Mouse (Mus musculus) intestine, postnatal 0 days (tissue): ENCODE results near the gene Poc1a. TPM values are rescaled to one million over a fixed set of nuclear protein-coding genes. Genes with fewer than 3 reads are reported as not detected.

Experiments used
- ATAC-seq: fragments of 200-750 bp; cut with Nextera tagmentation; 2 replicates; pipeline ENCODE4 v1.8.0; 2017; ENCODE audit warnings: mild to moderate bottlenecking, moderate TSS enrichment, moderate library complexity
- H3K27ac ChIP-seq: fragments of 300-500 bp; sonication (generic); 2 replicates; pipeline ENCODE4 v1.5.1; 2014; ENCODE audit warnings: mild to moderate bottlenecking, low read depth, low read length, moderate library complexity
- H3K27me3 ChIP-seq: fragments of 300-500 bp; sonication (generic); replicated peaks from 2 replicates; pipeline ENCODE4 v1.6.1; 2014; ENCODE audit warnings: low read length, mixed read lengths; ENCODE audit not compliant: control insufficient read depth, insufficient read depth
- H3K36me3 ChIP-seq: fragments of 300-500 bp; sonication (generic); 2 replicates; pipeline ENCODE4 v1.6.1; 2014; ENCODE audit warnings: mild to moderate bottlenecking, moderate library complexity; ENCODE audit not compliant: control insufficient read depth, insufficient read depth
- H3K4me1 ChIP-seq: fragments of 300-500 bp; sonication (generic); replicated peaks from 2 replicates; pipeline ENCODE4 v1.6.1; 2014; ENCODE audit warnings: antibody characterized with exemption, low read length, mixed read lengths; ENCODE audit not compliant: control insufficient read depth, insufficient read depth
- H3K4me2 ChIP-seq: fragments of 300-500 bp; sonication (generic); replicated peaks from 2 replicates; pipeline ENCODE4 v1.6.1; 2014; ENCODE audit warnings: low read depth, mild to moderate bottlenecking, moderate library complexity
- H3K4me3 ChIP-seq: fragments of 300-500 bp; sonication (generic); 2 replicates; pipeline ENCODE4 v1.5.1; 2014; ENCODE audit warnings: low read depth, low read length
- H3K9ac ChIP-seq: fragments of 300-500 bp; sonication (generic); 2 replicates; pipeline ENCODE4 v1.6.1; 2014; ENCODE audit warnings: mild to moderate bottlenecking, low read depth, low read length
- H3K9me3 ChIP-seq: fragments of 300-500 bp; sonication (generic); 2 replicates; pipeline ENCODE4 v1.6.1; 2016; ENCODE audit warnings: mixed run types; ENCODE audit not compliant: control insufficient read depth
- CTCF ChIP-seq: sonication (generic); IDR thresholded peaks from 2 replicates; pipeline ENCODE4 v1.5.1; 2016; ENCODE audit warnings: low read depth, mild to moderate bottlenecking, control low read depth, antibody characterized with exemption, moderate library complexity
- WGBS: fragments of 180-500 bp; shearing (Covaris S2); extraction: QIAGEN DNeasy Blood & Tissue Kit; methylation state at CpG from one replicate; pipeline ENCODE4 v1.1.7; 2014; 5-methylcytosine and 5-hydroxymethylcytosine counted together
- polyA plus RNA-seq: library from polyadenylated mRNA; unstranded; fragments of >200 nt; fragmentation: Nextera tagmentation; extraction: Ambion mirVana; gene quantifications from 2 replicates; pipeline ENCODE4 v1.2.1, GENCODE M21; 2015

Gene Poc1a
- polyA plus RNA-seq, 1 experiment from 2014 or later: 11.5 TPM

DNA sequence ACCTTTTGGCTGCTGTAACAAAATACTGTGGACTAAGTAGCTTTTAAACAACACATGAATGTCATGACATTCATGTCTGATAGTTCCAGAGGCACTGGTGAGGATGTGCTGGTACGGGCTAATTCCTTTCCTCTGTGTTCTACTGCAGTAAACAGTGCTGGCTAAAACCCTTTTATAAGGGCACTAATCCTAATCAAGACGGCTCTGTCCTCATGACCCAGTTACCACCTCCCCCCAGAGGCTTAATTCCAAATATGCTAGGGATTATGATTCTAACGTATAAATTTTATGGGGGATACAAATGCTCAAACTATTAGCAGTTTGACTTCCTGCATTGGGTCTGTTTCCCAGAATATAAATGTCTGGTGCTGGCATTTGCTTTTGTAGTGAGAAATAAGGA, 33.3 kb downstream of the Poc1a start:
- no peak overlapping the region for H3K4me3 ChIP-seq
- H3K36me3 ChIP-seq: no peaks in the 10 kb centered on the region
- no peak overlapping the region for H3K4me2 ChIP-seq
- no peaks in the 10 kb centered on the region for H3K4me1 ChIP-seq
- no peaks in the 10 kb centered on the region for H3K27me3 ChIP-seq
- no peak for TF ChIP-seq CTCF
- 69% methylated on average over 3 of the region's 3 CpGs for WGBS
- ATAC-seq: no peak
- no peak overlapping the region for H3K9ac ChIP-seq
- no peak overlapping the region for H3K27ac ChIP-seq
- no peaks in the 10 kb centered on the region for H3K9me3 ChIP-seq

DNA sequence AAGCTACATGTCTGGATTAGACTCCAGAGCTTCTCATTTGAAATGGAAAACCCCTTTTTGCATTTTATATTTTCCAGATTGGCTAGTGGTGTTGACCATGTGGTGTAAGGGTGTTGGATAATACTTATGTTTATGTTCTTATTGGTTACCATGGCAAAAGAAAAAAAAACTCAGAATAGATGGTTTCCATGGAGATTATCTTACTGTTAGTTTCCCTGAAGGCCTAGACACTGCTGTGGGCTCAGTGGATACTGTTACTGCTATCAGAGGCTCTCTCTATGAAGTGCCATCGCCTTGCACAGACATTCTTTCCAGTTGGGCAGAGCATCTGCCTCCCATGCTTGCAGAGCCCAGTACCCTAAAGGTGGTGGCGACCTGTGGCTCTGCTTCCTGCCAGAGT, 37.2 kb downstream of the Poc1a start:
- no peaks in the 10 kb centered on the region for H3K36me3 ChIP-seq
- H3K27me3 ChIP-seq: no peaks in the 10 kb centered on the region
- H3K4me1 ChIP-seq: no peaks in the 10 kb centered on the region
- no peak overlapping the region for H3K4me2 ChIP-seq
- H3K4me3 ChIP-seq: no peak overlapping the region
- ATAC-seq: no peak
- TF ChIP-seq CTCF: no peak
- WGBS: 55% methylated on average over 2 of the region's 2 CpGs
- no peaks in the 10 kb centered on the region for H3K9me3 ChIP-seq
- H3K9ac ChIP-seq: no peak overlapping the region
- H3K27ac ChIP-seq: no peak overlapping the region

DNA sequence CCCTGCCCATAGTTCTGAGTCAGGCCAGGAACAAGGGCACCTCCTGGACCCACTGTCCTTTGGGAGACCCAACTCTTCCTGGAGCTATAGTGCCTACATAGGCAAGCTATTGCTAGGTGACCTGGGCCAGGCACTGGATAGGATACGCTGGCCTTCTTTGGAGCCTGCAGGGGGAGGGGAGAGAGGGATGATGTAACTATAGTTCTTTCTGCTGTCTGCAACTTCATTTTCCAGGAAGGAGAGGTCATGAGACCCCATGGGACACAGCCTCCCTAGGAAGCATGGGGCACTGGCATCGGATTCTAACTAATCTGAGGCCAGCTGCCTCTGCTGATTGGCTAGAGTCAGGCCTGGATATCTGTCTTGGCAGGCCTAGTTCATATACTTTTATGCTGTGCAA, 38.2 kb downstream of the Poc1a start:
- no peak overlapping the region for H3K27ac ChIP-seq
- no peak for ATAC-seq
- WGBS: 68% methylated on average over 2 of the region's 2 CpGs

DNA sequence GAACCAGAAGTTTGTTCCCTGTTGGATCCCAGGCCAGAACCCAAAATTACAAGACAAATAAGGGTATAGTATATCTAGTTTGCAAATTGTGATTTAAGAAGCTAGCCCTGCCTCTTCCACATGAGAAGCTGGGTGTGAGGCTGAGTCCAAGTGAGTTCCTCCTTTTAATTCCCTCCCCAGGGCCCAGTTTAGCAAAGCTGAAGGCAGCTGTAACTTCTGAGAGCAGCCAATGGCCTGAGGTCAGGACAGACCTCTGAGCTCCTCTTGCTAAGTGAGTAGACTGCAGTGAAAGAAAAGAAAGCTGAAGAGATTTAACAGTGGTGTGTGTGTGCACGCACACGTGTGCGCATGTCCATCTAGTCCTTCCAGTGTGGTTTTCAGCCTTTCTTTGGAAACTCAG, 41.6 kb downstream of the Poc1a start:
- no peaks in the 10 kb centered on the region for H3K9me3 ChIP-seq
- H3K36me3 ChIP-seq: no peaks in the 10 kb centered on the region
- WGBS: 93% methylated on average over 3 of the region's 3 CpGs
- no peak for TF ChIP-seq CTCF
- ATAC-seq: no peak
- H3K27me3 ChIP-seq: no peaks in the 10 kb centered on the region
- H3K4me3 ChIP-seq: no peak overlapping the region
- no peak overlapping the region for H3K27ac ChIP-seq
- no peak overlapping the region for H3K4me2 ChIP-seq
- H3K4me1 ChIP-seq: no peaks in the 10 kb centered on the region
- H3K9ac ChIP-seq: no peak overlapping the region

More for the DNA sequence above, 38.2 kb downstream of the Poc1a start:
- H3K4me2 ChIP-seq: no peak overlapping the region
- no peaks in the 10 kb centered on the region for H3K4me1 ChIP-seq
- H3K9me3 ChIP-seq: no peaks in the 10 kb centered on the region
- no peak overlapping the region for H3K9ac ChIP-seq
- TF ChIP-seq CTCF: no peak
- no peak overlapping the region for H3K4me3 ChIP-seq
- H3K36me3 ChIP-seq: no peaks in the 10 kb centered on the region
- H3K27me3 ChIP-seq: no peaks in the 10 kb centered on the region

DNA sequence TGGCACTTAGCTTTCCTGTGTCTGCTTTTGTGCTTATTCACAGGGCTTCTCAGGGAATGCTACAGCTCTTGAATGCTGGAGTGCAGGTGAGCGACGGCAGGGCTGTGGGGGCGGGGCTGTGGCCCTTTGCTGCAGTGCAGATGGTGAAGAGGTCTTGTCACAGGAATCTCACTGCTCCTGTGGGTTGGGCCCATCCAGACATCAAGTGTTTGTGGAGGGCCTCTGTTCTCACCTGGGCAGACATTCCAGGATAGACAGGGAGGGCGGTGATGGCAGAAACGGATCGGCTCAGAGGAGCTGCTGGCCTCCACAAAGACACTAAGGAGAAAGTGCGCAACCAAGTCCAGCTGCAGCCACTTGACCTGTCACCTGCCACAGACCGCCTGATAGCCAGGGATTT, 45.4 kb downstream of the Poc1a start:
- H3K4me1 ChIP-seq: no peaks in the 10 kb centered on the region
- WGBS: 70% methylated on average over 8 of the region's 8 CpGs

DNA sequence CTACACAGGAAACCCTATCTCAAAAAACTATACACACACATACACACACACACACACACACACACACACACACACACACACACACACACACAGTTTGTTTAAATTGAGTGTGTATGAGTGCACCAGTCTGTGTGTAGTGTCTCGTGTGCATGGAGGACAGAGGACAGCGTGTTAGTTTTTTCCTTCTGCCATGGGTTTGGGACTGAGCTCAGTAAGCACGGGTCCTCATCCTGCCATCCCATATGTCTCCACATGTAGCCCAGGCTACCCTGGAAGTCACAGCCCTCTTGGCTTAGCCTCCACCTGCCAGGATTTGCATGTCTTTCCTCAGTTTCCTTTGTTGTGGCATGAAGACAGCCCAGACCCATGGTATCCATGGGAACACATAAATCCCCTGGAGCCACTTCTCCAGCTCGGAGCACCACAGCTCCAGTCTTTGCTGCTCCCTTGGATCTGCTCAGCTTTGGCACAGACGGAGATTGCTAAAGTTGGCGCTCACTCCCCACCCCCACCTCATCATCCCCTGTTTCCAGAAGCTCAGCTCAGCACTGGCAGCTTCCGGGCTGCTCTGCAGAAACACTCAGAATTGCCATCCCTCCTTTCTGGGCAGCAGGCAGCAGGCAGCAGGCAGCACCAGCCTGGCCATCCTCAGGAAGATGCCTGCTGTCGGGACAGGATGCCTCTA, 46.4 kb downstream of the Poc1a start:
- Histone ChIP-seq H3K4me1 (no peaks in the 10 kb centered on the region), H3K36me3 (no peaks in the 10 kb centered on the region; the same call in 1 of the 2 replicates), H3K4me2 (no peak overlapping the region), H3K9ac (no peak overlapping the region), H3K4me3 (no peak overlapping the region), H3K9me3 (no peaks in the 10 kb centered on the region), H3K27me3 (no peaks in the 10 kb centered on the region), H3K27ac (no peak overlapping the region)
- no peak for TF ChIP-seq CTCF
- no peak for ATAC-seq
- WGBS: 83% methylated on average over 8 of the region's 8 CpGs

More for the DNA sequence above, 45.4 kb downstream of the Poc1a start:
- H3K27ac ChIP-seq: no peak overlapping the region
- no peaks in the 10 kb centered on the region for H3K36me3 ChIP-seq
- H3K4me2 ChIP-seq: no peak overlapping the region
- no peak for ATAC-seq
- no peak overlapping the region for H3K9ac ChIP-seq
- no peaks in the 10 kb centered on the region for H3K27me3 ChIP-seq
- TF ChIP-seq CTCF: no peak
- no peaks in the 10 kb centered on the region for H3K9me3 ChIP-seq
- H3K4me3 ChIP-seq: no peak overlapping the region
